Mouse (Mus musculus) A20 (cell line): ENCODE data around the gene Copa.

Experiments used
- DNase-seq: peaks from one replicate; pipeline ENCODE4 v3.0.0-alpha.2; 2011; ENCODE audit warnings: low read depth, low spot score

Gene Copa

DNA sequence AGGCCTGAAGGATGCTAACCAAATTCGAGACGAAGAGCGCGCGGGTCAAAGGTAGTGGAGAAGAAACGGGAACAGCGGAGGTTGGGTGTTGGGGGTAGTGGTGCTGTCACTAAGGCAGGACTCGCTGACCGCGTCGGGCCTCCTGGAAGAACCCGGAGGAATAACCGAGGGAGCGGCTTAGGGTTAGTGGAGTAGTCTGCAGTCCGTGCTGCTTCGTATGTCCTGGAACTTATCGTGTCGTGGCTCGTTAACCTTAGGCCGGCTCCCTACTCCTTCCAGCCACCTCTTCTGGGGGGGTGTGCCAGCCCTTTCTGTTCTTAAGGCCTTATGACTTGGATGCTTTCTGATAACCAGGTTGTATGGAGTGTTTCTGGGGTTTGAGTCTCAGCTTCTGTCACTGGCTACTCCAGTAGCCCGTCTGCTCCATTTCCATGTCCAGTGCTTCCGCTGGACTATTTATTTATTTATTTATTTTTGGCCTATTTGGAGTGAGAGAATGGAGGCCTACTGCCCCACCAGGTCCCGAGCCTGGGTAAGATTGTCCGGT lies 643 bp downstream of the Copa start:
- DNase-seq = no peak

DNA sequence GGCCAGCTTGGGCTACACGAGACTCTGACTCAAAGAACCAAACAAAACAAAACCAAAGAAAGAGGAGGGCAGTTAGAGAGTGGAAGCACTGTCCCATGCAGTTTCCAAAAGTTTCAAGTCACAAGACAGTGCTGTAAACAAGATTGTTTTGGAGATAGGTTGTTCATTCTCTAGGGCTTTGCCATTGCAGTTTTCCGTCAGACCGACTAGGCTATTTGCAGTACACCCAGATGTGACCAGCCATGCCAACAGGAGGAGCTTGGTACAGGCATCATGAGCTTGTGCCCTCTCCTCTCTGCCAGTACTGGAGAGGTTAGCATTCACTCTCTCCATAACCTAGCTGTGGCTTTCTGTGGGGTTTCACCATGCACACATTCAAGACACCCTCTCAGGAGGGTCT lies 11.2 kb downstream of the Copa start:
- no peak for DNase-seq

DNA sequence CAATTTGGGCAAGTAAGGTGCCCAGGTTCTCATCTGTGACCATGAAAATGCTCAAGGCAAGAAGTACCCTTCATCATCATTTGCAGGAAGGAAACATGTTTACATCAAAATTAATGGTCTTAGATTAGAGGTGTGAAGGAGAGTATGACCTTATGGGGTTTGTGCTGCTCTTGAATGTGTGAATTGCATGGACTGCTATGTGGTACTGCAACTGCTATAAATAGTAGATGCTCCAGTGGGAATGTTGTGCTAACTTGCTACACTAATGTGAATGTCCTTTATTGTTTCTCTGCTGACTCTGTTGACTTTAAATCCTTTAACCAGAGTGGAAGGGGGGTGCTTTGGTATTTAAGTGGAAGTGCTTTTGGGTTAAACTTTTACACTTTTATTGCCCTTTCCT lies 12.0 kb downstream of the Copa start:
- DNase-seq = no peak

DNA sequence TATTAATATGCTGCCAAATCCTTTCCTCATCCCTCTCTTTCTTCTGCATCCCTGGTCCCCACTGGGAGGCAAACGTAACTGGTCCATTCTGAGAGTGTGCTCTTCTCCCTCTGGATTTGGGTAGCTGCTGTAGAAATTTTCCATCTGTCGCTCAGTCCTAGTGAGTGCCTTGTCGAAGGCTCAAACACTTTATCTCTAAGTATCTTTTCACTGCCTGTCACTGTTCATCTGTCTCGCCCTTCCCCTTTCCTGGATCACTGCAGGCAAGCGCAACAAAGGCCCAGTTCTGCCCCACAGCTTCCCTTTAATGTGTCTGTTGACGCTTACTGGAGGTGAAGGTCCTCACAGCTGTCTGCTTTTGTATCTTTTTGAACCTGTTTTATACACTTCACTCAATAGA lies 12.9 kb downstream of the Copa start:
- DNase-seq = no peak

DNA sequence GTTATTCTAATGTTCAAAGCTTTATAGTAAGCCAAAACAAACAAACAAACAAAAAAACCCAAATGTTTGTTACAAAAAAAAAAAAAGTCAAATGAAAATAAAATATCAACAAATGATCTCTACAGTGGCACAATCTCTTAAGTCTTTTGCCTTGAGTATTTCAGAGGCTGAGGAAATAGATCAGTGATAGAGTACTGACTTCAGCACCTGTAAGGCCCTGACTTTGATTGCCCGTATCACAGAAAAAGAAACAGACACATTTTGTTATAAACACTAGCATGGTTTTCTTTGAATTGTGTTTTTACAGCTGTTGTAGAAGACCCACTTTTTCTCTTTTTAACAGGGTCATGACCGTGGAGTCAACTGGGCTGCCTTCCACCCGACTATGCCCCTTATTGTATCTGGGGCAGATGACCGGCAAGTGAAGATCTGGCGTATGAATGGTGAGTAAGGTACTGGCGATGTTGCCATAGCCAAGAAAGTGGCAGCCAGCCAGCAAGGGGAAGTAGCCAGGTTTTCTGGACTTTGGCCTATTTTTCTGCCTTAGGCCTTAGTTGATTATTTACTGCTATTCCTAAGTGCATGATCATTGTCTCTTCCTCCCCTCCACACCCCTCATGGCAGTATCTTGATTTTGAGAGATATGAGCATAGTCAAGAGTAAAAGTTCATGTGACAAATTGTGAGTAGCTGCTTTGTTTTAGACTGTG lies 17.1 kb downstream of the Copa start:
- DNase-seq = no peak

DNA sequence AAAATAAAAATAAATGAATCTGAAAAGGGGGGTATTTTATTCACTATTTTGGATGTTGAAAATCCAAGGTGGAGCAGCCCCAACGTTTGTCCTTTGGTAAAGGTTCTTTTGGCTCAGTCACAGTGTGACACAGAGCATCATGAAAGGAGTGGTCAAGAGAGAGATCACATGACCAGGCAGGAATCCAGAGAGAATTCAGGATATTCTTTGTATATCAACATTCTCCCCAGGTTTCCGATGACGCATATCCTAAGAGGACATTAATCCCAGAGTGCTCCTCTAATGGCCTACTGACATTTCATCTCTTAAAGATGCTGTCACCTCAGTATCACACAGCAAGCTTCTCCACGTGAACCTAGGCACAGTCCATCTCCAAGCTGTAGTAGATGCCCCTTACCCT lies 21.3 kb downstream of the Copa start:
- no peak for DNase-seq

DNA sequence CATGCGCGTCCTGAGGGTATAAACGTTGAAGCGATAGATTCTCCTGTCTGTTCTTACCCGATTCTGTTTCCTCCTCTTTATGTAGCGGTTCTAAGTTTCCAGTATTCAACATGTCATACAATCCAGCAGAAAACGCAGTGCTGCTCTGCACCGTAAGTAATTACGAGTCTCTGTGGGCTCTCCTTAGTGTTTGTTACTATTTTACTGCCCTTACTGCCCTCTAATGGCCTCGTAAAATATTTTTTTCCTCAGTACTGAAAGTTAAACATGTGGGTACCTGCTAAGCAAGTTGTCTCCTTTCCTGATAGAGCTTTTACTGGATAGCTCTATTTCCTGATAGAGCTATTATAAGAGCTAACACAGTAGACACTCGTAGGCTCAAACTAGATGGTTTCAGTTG lies 22.8 kb downstream of the Copa start:
- no peak for DNase-seq

DNA sequence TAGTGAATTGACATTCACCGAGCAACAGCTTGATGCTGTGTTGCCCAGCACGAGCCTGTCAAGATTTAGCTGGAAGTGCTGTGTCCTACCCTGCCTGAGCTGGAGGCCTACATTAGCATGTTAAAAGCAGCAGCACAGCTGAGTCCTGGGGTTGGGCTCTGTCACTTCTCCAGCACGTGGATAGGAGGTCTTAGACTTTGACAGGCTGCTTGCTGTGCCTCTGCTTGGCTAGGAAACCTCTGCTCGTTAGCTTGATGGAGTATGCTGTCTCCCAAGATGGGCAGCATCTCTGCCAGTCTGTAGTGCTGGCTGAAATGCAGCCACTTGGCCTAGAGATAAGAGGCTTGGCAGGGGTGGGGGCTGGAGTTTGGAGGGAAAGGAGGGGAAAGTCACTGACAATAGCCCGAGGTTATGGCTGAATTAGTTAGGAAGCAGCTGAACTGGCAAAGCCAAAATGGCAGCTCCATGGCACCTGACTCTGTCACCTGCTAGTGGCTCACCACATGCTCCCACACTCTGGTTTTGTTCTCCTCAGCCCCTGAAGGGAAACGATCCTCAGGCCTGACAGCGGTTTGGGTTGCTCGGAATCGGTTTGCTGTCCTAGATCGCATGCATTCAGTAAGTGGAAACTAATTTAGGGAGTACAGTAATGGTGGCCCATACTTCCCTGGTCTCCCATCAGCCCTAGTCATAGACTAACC lies 25.6 kb downstream of the Copa start:
- no peak for DNase-seq

DNA sequence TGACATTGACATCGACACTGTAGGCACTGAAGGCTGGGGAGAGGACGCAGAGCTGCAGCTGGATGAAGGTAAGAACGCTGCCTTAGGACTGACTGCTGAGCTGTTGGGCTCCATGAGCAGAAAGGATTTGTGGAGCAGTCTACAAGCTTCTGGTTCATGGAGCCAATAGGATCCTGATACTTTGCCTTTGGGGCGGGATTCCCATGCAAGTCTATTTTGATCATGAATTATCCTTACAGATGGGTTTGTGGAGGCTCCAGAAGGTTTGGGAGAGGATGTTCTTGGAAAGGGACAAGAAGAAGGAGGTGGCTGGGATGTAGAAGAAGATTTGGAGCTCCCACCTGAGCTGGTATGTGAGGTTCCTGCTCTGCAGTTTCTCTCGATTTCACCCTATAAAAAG lies 34.6 kb downstream of the Copa start:
- DNase-seq = no peak

DNA sequence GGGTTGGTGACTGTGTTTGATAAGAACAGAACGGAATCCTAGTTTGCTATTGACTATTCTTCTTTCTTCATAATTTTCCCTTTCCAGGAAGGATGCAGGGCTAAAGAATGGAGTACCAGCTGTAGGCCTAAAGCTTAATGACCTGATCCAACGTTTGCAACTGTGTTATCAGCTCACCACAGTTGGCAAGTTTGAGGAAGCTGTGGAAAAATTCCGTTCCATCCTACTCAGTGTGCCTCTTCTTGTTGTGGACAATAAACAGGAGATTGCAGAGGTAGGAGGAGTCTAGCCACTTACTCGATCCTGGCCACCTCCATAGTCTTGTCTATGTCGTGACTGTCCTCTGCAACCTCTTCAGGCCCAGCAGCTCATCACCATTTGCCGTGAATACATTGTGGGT lies 36.8 kb downstream of the Copa start:
- DNase-seq = no peak

DNA sequence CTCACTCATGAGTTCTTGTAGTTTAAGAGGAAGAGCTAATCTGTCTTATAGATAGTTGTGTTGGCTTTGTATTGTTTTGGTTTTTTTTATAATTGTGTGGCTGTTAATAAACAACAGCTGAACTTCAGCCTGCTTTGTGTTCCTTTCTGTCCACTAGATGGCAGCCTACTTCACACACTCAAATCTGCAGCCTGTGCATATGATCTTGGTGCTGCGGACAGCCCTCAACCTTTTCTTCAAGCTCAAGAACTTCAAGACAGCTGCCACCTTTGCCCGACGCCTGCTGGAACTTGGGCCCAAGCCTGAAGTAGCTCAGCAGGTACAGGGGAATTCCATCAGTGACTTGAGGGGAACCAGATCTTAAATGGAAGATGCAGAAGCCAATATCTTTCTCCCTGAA lies 37.4 kb downstream of the Copa start:
- DNase-seq = peak; percentile 69

DNA sequence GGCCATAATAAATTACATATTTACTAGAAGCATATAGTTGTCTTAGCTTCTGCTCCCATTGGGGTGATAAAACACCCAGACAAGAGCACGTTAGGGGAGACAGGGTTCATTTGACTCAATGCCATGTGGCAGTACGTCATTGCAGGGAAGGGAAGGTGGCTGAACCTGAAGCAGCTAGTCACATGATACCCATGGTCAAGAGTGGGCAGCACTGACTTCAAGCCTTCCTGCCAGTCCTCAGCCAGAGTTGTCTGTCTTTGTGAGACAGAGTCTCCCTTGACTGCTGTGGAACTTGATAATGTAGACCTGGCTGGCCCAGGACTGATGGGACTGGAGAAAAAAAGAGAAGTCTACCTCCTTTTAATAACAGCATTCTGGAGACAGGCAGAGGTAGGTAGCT lies 40.3 kb downstream of the Copa start:
- DNase-seq = no peak

DNA sequence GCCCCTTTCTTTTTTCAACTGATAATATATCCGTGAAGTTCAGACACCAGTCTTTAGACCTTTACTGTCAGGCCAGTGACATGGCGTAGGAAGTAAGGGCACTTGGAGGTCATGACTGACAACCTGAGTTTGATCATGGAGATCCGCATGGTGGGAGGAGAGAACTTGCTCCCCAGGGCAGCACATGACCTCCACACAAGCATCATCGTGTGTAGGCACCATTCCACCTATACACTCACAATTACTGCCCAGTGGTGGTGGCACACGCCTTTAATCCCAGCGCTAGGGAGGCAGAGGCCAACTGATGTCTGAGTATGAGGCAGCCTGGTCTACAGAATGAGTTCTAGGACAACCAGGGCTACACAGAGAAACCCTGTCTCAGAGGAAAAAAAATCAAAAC lies 42.2 kb downstream of the Copa start:
- no peak for DNase-seq

DNA sequence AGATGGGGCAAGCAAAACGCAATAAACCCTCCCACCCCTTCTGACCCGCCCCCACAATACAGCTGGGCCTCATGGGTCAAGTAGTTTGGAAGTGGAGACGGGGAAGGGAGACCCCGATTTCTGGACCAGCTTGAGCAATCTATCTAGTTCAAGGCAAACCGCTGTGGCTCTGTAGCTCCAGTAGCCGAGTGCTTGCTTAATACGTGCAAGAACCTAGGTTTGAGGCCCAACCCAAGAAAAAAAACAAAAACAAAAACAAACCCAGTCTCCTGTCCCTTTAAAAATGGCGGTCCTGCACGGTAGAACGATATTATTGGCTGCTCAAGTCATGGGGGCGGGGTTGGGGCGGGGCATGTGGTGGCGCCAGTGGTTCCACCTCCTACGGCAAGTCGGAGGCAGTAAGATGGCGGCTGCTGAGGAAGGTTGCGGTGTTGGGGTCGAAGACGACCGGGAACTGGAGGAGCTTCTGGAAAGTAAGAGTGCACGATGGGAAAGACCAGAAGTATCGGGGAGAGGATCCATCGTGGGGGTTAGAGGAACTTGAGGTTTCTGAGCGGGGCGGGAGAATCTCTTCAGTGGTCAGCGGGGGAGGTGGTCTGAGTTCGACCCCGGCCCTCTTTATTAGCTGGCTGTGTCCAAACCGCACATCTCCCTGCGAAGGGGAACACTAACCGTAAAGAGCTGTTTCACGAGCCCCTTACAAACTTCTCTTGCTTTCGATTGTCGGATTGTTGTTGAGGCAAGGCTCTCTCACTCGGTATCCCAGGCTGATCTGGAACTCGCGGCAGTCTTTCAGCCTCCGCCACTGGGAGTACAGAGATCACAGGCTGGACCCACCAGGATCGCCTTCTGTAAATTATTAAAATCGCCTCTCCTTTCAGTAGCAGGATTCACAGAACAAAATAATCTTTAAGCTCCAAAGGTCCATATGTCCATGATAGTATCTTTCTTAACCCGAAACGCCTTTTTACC lies 44.3 kb downstream of the Copa start, which contains the start of gene Pex19:
Gene Pex19 (plus strand): TSS at position 380 of the 972 bp plus-strand sequence.
- DNase-seq = peak; percentile 95

DNA sequence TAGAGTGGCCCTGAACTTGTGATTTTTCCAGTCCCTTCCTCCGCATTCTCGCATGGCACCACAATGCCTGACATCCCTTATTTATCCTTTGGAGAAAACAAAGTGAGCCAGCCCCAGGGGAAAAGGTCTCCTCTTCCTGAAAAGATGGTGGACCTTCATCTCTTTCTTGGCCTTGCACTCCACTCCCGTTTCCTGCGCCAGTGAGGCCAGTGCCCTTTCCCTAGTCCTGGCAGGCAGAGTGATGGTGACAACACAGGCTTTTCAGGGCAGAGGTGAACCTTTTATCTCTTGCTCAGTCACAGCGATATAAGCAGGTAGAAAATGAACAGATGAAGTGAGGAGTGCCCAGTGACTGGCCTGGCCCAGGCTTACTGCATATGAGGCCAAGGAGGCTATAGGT lies 45.2 kb downstream of the Copa start:
- DNase-seq = peak; percentile 15

DNA sequence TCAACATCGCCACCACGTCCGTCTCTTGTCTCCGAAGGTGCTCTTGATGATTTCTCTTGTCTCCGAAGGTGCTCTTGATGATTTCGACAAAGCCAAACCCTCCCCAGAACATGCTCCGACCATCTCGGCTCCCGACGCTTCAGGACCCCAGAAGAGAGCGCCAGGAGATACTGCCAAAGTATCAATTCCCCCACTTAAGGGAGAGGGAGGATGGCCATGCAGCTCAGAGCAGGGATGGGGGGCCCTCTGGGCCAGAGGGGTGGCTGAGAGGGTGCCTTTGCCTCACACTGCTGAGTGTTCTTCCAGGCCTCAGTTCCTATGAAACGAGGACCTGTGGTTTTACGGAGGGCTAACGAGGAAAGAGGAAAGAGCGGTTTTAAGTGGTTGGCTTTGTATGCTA lies 46.2 kb downstream of the Copa start:
- no peak for DNase-seq

DNA sequence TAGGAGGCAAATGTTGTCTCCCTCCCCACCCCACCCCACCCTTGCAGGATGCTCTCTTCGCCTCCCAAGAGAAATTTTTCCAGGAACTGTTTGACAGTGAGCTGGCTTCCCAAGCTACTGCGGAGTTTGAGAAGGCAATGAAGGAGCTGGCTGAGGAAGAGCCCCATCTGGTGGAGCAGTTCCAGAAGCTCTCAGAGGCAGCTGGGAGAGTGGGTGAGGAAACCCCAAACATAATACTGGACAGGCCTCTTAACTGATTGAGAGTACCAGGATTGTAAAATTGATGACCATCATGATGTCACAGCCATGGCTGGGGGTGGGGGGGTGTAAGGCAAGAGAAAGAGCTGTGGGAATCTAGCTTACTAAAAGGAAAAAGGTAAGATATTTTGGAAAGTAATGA lies 46.8 kb downstream of the Copa start:
- DNase-seq = no peak

DNA sequence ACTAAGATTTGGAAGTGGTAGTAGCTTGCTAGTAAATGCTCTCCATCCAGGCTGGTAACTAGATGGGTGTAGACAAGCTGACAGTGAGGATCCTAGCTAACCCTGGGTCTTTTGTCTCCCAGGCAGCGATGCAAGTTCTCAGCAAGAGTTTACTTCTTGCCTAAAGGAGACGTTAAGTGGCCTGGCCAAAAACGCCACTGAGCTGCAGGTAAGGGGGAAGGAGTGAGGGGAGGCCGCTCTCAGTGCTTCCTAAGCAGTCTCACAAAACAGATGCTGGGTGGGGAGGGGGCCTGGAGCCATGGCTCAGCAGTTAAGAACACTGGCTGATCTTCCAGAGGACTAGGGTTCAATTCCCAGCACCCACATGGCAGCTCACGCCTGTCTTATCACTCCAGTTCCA lies 47.5 kb downstream of the Copa start:
- no peak for DNase-seq

DNA sequence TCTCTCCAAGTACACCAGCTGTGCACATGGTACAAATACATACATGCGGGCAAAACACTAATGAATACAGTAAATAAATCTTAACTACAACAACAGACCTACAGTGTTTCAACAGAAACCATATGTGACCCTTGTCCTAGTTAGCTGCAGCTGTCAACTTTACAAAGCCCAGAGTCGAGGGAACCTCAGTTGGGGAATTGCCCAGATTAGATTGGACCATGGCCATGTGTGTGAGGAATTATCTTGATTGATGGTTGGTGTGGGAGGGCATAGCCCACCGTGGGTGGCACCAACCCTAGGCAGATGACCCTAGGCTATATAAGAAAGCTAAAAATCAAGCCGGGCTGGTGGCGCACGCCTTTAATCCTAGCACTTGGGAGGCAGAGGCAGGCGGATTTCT lies 50.0 kb downstream of the Copa start:
- no peak for DNase-seq

DNA sequence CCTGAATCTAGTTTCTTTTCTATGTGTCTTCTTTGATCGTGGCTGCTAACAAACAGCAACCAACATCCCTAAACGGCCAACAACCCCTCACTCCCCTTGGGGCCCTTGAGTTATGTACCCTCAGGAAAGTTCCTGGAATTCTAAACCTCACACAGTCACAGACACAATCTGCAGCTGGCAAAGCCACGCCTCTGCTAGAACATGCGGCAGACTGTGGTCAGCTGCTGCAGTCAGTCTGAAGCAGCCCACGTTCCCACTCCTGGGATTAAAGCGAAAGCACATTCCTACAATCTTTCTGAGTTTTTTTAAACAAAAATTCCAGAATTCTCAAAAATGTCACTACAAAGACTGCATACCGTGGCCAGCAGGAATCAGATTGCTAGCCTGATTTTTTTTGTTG lies 51.2 kb downstream of the Copa start:
- DNase-seq = no peak

DNA sequence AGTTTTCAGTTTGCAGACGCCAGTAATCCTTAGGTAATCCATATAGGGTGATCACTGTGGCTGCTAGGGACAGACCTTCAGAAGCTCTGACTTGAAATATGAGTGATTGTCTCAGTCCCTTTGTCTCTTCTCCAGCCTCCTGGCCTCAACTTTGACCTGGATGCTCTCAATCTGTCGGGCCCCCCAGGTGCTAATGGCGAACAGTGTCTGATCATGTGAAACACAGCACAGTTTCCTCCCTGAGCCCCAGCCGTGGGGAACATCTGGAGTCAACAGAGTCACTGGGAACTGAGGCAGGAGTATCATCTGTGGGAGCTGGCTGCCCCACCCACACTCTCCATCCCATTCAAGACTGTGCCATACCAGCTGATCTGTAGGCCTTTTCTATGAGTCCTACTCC lies 51.7 kb downstream of the Copa start:
- no peak for DNase-seq

DNA sequence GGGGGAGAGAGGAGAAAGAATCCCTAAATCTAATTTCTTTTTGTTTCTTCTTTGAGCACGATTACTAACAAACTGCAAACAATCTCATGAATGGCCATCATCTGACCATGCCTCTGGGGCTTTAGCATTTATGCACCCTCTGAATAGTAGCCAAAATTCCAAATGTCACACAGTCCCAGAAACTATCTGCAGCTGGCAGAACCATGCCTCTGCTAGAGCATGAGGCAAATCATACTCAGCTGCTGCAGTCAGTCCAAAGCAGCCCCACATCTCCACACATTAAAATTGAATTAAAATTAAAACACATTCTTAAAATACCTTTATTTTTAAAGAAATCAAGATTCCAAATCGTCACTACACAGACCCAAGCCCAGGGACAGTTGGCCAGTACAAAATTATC lies 57.8 kb downstream of the Copa start:
- no peak for DNase-seq
